Mouse (Mus musculus): ENCODE results near the gene Ift52. TPM values are rescaled to one million over a fixed set of nuclear protein-coding genes. Genes with fewer than 3 reads are reported as not detected.

The Ift52 gene
- polyA plus RNA-seq, 1 experiment from 2014 or later = 58.9 TPM

GRCm38 (mm10) chr2:163061203-163062118, 44.3 kb downstream of the Ift52 start:
- WGBS = 83% methylated on average over 8 of the region's 8 CpGs
- H3K4me1 ChIP-seq = no peaks in the 10 kb centered on the region; the same call in 1 of the 2 replicates

GRCm38 (mm10) chr2:163062119-163062508, 45.0 kb downstream of the Ift52 start:
- no peak overlapping the region for H3K4me2 ChIP-seq (replicated peaks)
- no peak overlapping the region for H3K27ac ChIP-seq (replicated peaks)
- no peak overlapping the region for H3K4me3 ChIP-seq
- H3K27me3 ChIP-seq = no peaks in the 10 kb centered on the region
- no peak for ATAC-seq (ENCODE audit: low FRiP score, low read depth)
- WGBS = 80% methylated on average over 6 of the region's 6 CpGs
- no peak overlapping the region for H3K9ac ChIP-seq (replicated peaks)
- no peaks in the 10 kb centered on the region for H3K4me1 ChIP-seq
- H3K9me3 ChIP-seq = no peaks in the 10 kb centered on the region
- H3K36me3 ChIP-seq = peaks cover 27% of the 10 kb centered on the region

More at GRCm38 (mm10) chr2:163061203-163062118, 44.3 kb downstream of the Ift52 start:
- H3K9me3 ChIP-seq = no peaks in the 10 kb centered on the region
- no peaks in the 10 kb centered on the region for H3K27me3 ChIP-seq
- H3K9ac ChIP-seq (replicated peaks) = no peak overlapping the region
- H3K4me2 ChIP-seq (replicated peaks) = no peak overlapping the region
- ATAC-seq (ENCODE audit: low FRiP score, low read depth) = no peak
- no peak overlapping the region for H3K27ac ChIP-seq (replicated peaks)
- H3K36me3 ChIP-seq = peaks cover 27% of the 10 kb centered on the region
- H3K4me3 ChIP-seq = no peak overlapping the region

- peaks cover 42% of the 10 kb centered on the region for H3K36me3 ChIP-seq
- no peak overlapping the region for H3K27ac ChIP-seq (replicated peaks)
- no peak overlapping the region for H3K4me2 ChIP-seq (replicated peaks)
- 89% methylated on average over 6 of the region's 6 CpGs for WGBS
- no peaks in the 10 kb centered on the region for H3K27me3 ChIP-seq
- no peaks in the 10 kb centered on the region for H3K4me1 ChIP-seq
- no peaks in the 10 kb centered on the region for H3K9me3 ChIP-seq
- H3K4me3 ChIP-seq = no peak overlapping the region
- no peak overlapping the region for H3K9ac ChIP-seq (replicated peaks)
- no peak for ATAC-seq (ENCODE audit: low FRiP score, low read depth)
Observed at GRCm38 (mm10) chr2:163066326-163066725, 49.2 kb downstream of the Ift52 start.

GRCm38 (mm10) chr2:163067233-163067632, 50.1 kb downstream of the Ift52 start:
- ATAC-seq (ENCODE audit: low FRiP score, low read depth) = no peak
- Histone ChIP-seq H3K9ac (replicated peaks) (no peak overlapping the region), H3K36me3 (peaks cover 47% of the 10 kb centered on the region), H3K4me2 (replicated peaks) (no peak overlapping the region), H3K9me3 (no peaks in the 10 kb centered on the region), H3K27me3 (no peaks in the 10 kb centered on the region), H3K4me1 (no peaks in the 10 kb centered on the region), H3K27ac (replicated peaks) (no peak overlapping the region), H3K4me3 (no peak overlapping the region)
- 93% methylated on average over 1 of the region's 1 CpGs for whole genome bisulfite sequencing

- WGBS = 88% methylated on average over 3 of the region's 3 CpGs
- Histone ChIP-seq H3K4me1 (no peaks in the 10 kb centered on the region), H3K4me3 (no peak overlapping the region), H3K27ac (replicated peaks) (no peak overlapping the region), H3K27me3 (no peaks in the 10 kb centered on the region), H3K9ac (replicated peaks) (no peak overlapping the region), H3K9me3 (no peaks in the 10 kb centered on the region), H3K36me3 (peaks cover 51% of the 10 kb centered on the region), H3K4me2 (replicated peaks) (no peak overlapping the region)
- no peak for ATAC-seq (ENCODE audit: low FRiP score, low read depth)
Observed at GRCm38 (mm10) chr2:163070213-163070612, 53.1 kb downstream of the Ift52 start.

GRCm38 (mm10) chr2:163071590-163071989, 54.4 kb downstream of the Ift52 start:
- WGBS = 90% methylated on average over 3 of the region's 3 CpGs

GRCm38 (mm10) chr2:163073023-163073757, 56.0 kb downstream of the Ift52 start:
- 93% methylated on average over 9 of the region's 9 CpGs for WGBS
- Histone ChIP-seq H3K27ac (replicated peaks) (no peak overlapping the region), H3K27me3 (no peaks in the 10 kb centered on the region), H3K9me3 (no peaks in the 10 kb centered on the region), H3K4me3 (no peak overlapping the region), H3K9ac (replicated peaks) (no peak overlapping the region), H3K36me3 (peaks cover 58% of the 10 kb centered on the region), H3K4me1 (no peaks in the 10 kb centered on the region), H3K4me2 (replicated peaks) (no peak overlapping the region)
- no peak for ATAC-seq (ENCODE audit: low FRiP score, low read depth)

More at GRCm38 (mm10) chr2:163071590-163071989, 54.4 kb downstream of the Ift52 start:
- Histone ChIP-seq H3K27me3 (no peaks in the 10 kb centered on the region), H3K9ac (replicated peaks) (no peak overlapping the region), H3K27ac (replicated peaks) (no peak overlapping the region), H3K4me2 (replicated peaks) (no peak overlapping the region), H3K9me3 (no peaks in the 10 kb centered on the region), H3K36me3 (peaks cover 54% of the 10 kb centered on the region), H3K4me3 (no peak overlapping the region), H3K4me1 (no peaks in the 10 kb centered on the region)
- ATAC-seq (ENCODE audit: low FRiP score, low read depth) = no peak

- H3K4me3 ChIP-seq = no peak overlapping the region
- peaks cover 55% of the 10 kb centered on the region for H3K36me3 ChIP-seq
- no peaks in the 10 kb centered on the region for H3K27me3 ChIP-seq
- H3K27ac ChIP-seq (replicated peaks) = no peak overlapping the region
- ATAC-seq (ENCODE audit: low FRiP score, low read depth) = no peak
- H3K4me2 ChIP-seq (replicated peaks) = no peak overlapping the region
- H3K4me1 ChIP-seq = no peaks in the 10 kb centered on the region
- H3K9ac ChIP-seq (replicated peaks) = no peak overlapping the region
- WGBS = 81% methylated on average over 7 of the region's 7 CpGs
- H3K9me3 ChIP-seq = no peaks in the 10 kb centered on the region
Observed at GRCm38 (mm10) chr2:163074006-163074405, 56.9 kb downstream of the Ift52 start.

- no peak overlapping the region for H3K9ac ChIP-seq (replicated peaks)
- H3K4me3 ChIP-seq = no peak overlapping the region
- peaks cover 58% of the 10 kb centered on the region for H3K36me3 ChIP-seq
- WGBS = 85% methylated on average over 12 of the region's 12 CpGs
- no peak overlapping the region for H3K27ac ChIP-seq (replicated peaks)
- no peaks in the 10 kb centered on the region for H3K4me1 ChIP-seq
- no peak overlapping the region for H3K4me2 ChIP-seq (replicated peaks)
- no peaks in the 10 kb centered on the region for H3K9me3 ChIP-seq
- H3K27me3 ChIP-seq = no peaks in the 10 kb centered on the region
- ATAC-seq (ENCODE audit: low FRiP score, low read depth) = no peak
Observed at GRCm38 (mm10) chr2:163074808-163075207, 57.7 kb downstream of the Ift52 start.

- no peaks in the 10 kb centered on the region for H3K9me3 ChIP-seq
- 79% methylated on average over 3 of the region's 3 CpGs for WGBS
- ATAC-seq (ENCODE audit: low FRiP score, low read depth) = no peak
- H3K36me3 ChIP-seq = peaks cover 58% of the 10 kb centered on the region
- H3K27me3 ChIP-seq = no peaks in the 10 kb centered on the region
- H3K4me3 ChIP-seq = no peak overlapping the region
- H3K27ac ChIP-seq (replicated peaks) = no peak overlapping the region
- H3K4me1 ChIP-seq = no peaks in the 10 kb centered on the region
- H3K4me2 ChIP-seq (replicated peaks) = no peak overlapping the region
- H3K9ac ChIP-seq (replicated peaks) = no peak overlapping the region
Observed at GRCm38 (mm10) chr2:163075234-163075633, 58.1 kb downstream of the Ift52 start.

GRCm38 (mm10) chr2:163079041-163079440, 61.9 kb downstream of the Ift52 start:
- no peaks in the 10 kb centered on the region for H3K9me3 ChIP-seq
- no peaks in the 10 kb centered on the region for H3K4me1 ChIP-seq
- no peak for ATAC-seq (ENCODE audit: low FRiP score, low read depth)
- H3K36me3 ChIP-seq = peaks cover 51% of the 10 kb centered on the region
- no peak overlapping the region for H3K4me2 ChIP-seq (replicated peaks)
- 95% methylated on average over 4 of the region's 4 CpGs for whole genome bisulfite sequencing
- no peak overlapping the region for H3K9ac ChIP-seq (replicated peaks)
- no peak overlapping the region for H3K27ac ChIP-seq (replicated peaks)
- no peak overlapping the region for H3K4me3 ChIP-seq
- no peaks in the 10 kb centered on the region for H3K27me3 ChIP-seq

- peaks cover 27% of the 10 kb centered on the region for H3K36me3 ChIP-seq
- WGBS = 80% methylated on average over 5 of the region's 5 CpGs
- H3K4me3 ChIP-seq = no peak overlapping the region
Observed at GRCm38 (mm10) chr2:163082591-163082990, 65.4 kb downstream of the Ift52 start.

More at GRCm38 (mm10) chr2:163082591-163082990, 65.4 kb downstream of the Ift52 start:
- Histone ChIP-seq H3K4me2 (replicated peaks) (no peak overlapping the region), H3K9ac (replicated peaks) (no peak overlapping the region), H3K27ac (replicated peaks) (no peak overlapping the region), H3K4me1 (no peaks in the 10 kb centered on the region), H3K27me3 (no peaks in the 10 kb centered on the region), H3K9me3 (no peaks in the 10 kb centered on the region)
- ATAC-seq (ENCODE audit: low FRiP score, low read depth) = no peak

Data from midbrain, embryonic 12.5 days (tissue).